Mouse (Mus musculus) CD4-positive helper T cell, adult 2 months (primary cell): Measurements from ENCODE around the gene Nfib.

ENCODE experiments used
- DNase-seq: peaks from one replicate; pipeline ENCODE4 v3.0.0-alpha.2; 2012; ENCODE audit warnings: low read depth, missing footprints, low spot score

Nfib gene

DNA sequence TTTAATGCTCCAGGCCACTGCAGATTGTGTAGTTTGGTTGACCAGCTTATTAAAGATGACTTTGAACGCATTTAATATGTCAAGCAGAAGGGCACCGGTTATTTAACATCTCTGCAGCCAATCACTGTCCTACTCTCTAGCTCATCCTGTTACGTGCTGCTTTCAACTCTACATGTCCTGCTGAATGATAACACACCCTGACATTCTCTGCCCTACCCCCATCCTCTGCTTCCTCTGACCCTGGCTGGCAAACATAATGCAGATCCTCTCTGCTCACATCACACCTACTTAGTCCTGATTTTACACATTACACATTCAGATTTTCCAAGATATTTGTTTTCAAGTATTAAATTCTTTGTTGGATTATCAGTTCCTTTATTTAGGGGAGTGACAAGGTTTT, 343.3 kb downstream of the Nfib start:
- no peak for DNase-seq

DNA sequence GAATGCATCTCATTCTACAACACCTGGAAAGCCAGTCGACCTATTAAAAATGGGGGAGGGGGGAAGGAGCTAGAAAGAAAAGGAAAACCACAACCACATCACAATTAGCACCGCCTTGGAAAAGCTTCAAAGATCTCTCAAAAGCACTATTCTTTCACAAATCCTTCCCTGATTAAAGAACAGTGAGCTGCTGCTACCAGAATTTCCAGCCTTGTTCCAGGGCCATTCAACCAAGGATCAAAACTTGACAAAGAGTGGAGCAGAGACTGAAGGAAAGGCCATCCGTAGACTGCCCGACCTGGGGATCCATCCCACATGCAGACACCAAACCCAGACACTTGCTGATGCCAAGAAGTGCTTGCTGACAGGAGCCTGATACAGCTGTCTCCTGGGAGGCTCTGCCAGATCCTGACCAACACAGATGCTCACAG, 345.5 kb downstream of the Nfib start:
- DNase-seq = no peak

DNA sequence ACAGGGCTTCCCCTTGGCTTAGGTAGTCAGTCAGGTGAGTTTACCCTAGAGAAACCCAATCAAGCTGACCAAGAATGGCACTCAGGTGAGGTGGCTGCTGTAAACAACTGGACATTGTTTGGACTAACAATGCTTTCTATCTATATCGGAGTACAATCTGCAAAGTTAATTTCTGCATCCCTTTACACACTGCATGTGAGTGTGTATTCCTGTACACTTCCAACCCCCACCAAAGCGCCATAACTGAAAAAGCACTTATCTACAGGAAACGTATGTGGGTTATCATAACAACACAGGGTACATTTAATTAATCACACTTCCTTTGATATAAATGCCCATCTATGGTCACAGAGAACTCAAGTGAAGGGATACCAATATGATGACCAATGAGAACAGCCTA, 346.4 kb downstream of the Nfib start:
- no peak for DNase-seq

DNA sequence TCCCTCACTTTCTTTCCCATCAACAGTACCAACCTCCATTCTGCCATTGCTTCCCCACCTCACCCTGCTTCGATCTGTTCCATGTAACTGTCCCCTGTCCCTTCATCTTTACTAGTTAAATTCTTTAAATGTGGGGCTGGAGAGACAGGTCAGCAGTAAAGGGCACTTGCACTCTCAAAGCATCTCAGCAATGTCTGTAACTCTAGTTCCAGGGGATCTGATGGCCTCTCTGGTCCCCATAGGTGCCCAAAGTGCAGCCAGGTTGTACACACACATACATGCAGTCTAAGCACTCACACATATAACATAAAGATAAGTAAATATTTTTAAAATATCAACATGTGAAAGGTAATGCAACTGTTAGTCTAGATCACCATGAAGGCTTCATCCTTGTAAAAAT, 356.5 kb downstream of the Nfib start:
- DNase-seq = no peak

DNA sequence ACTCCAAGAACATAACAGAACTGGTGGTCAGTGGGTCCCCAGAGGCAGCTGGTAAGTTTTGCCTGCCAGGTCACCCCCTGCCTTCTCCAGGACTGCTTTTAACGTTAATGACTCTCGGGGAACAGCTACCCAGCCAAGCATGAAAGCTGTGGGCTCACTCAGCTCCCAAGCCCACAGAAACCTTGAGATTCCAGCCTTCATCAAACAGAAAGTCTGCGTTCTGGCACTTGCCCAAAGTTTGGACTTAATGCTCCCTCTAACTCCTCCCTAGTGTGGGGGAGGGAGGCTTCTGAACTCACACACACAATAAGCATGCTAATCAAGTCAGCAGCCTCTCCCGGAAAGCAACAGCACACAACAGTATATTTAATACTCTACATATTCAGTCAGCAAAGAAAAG, 360.8 kb downstream of the Nfib start:
- no peak for DNase-seq

DNA sequence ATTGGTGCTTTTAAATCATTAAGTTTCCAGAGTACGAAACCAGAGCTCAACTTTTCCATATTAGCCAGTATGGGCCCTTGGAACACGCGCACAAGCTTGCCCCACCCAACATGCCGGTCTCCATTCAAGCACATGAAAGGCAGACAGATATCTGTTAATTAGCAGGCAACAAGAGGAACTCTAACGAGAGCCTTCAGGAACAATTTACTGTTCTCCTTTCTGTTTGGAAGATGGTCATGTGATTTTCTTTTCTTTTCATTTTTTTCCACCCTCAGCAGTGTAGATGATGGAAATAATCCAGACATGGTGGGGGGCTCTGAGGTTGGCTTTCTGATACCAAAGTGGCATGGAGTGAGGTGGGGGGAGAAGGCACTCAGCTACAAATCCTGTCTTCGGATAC, 361.3 kb downstream of the Nfib start:
- DNase-seq = no peak

DNA sequence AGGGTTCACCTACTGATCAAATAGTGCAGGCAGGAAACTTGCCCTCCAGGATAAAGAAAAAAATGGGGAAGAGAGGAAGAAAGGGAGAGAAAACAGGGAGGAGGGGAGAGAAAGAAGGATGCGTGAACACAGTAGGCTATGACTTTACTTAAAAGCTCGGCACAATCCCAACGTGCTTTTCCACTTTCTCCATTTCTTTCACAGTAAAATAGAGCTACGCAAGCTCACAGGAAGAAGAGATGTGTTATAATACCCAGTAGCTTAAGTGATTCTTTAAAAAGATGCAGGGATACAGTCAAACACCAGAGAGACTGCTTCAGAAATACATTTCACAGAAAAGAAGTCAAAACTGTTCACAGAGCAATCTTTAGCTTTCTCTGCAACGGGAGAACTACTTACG, 366.6 kb downstream of the Nfib start:
- no peak for DNase-seq

DNA sequence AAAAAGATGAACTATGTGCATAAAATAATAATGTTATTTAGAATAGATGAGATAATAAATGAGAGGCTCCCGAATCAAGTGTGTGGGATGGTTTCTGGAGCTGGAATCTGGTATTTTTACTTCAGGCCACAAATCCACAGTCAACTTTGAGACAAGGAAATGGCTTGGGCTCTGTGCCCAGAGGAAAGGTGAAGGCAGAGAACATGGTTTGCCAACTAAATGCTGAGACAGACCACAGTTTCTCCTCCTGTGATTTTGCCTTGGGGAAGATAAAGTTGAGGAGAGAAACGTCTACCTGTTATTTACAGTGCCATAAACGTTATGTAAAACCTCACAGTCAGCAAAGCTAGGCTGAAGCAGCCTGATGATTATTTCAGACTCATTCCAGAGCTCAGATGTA, 367.1 kb downstream of the Nfib start:
- DNase-seq = no peak

DNA sequence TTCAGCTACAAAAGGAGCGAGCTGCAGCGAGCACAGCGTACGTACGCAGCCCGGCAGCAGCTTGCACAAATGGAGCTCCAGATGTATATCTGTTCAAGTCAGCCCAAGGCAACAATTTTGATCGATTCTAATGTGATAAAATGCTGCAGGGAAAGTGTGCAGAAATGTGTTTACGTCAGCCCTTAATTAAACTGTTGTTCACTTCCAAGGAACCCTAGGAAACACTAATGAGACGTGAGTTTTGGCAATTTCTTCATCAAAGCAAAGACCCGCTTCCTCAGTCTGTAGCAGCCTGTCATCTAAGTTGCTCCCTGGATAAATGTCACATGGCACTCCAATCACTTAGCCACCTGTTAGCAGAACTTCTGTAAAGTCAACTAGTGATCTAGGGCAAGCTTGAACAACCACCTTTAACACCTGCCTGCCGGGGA, 368.6 kb downstream of the Nfib start:
- no peak for DNase-seq

DNA sequence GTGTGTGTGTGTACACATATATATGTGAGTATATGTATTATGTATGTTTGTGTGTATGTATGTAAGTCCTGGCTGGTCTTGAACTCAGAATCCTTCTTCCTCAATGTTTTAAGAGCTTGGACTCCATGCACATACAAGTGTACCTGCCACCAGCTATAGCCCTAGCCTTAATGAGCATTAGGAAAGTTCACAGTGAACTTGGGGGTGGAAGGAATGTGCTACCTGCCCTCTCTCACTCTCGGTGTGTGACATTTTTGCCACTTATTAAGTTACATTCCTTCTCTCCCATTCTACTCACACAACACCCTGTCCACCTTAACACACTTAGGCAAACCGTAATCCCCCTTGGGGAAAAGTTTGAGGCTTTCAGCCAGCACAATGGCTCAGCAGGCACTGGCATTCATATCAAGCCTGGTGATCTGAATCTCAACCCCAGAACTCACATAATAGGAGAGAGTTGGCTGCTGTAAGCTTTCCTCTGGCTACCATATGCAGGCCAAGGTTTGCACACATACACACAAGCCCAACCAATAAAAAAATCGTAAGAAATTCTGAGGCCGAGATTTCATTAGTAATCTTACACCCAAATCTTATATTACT, 370.2 kb downstream of the Nfib start:
- no peak for DNase-seq

DNA sequence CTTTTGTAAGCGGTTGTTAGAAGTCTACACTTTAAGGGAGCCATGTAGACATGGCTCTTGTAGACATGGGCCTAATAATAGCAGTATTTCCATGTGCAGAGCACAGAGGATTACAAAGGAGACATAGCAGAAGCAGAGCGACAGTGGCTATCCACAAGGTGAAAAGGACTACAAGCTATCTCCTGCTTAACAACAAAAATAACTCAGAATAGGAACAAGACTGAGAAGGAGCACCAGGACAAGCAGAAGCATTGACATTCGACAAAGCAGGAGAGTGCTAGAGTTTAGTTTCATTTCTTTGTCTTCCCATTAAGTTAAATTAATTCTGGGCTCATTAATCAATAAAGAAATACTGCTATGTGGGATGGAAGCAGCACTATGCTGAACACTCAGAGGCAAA, 372.1 kb downstream of the Nfib start:
- no peak for DNase-seq

DNA sequence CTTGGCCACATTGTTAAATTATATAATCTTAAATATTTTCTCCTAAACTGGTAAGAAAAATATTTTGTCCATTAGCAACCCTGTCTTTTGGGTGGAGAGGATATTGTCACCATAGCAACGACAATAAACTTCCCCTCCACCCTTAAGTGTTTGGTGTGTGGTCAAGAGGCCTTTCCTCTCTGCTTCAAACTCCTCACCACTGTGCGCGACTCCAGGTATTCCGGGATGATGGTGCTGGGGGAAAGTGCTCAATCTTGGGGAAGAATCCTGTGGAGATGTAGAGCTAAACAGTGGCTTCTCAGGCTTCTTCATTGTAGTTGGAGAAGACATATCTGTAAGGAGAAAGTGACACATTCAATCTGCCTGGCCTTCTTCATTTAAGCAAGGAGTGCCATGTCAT, 375.5 kb downstream of the Nfib start:
- no peak for DNase-seq

DNA sequence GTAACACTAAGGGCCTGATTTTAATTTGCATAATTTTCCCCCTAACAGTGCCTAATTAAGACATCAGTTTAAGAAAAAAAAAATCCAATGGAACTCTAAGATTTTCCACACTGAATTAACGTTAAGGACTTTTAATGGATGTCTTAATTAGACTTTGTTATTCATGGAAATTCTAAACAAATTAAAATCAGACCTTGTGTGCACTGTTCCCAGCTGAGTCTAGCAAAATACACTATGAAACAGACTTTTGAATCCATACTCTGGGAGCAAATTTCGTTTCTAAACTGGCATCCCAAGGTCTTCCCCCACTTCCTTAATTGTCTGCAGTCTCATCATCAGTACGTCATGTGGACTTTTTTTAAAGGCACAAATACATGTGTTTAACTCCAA, 379.4 kb downstream of the Nfib start:
- DNase-seq = no peak

DNA sequence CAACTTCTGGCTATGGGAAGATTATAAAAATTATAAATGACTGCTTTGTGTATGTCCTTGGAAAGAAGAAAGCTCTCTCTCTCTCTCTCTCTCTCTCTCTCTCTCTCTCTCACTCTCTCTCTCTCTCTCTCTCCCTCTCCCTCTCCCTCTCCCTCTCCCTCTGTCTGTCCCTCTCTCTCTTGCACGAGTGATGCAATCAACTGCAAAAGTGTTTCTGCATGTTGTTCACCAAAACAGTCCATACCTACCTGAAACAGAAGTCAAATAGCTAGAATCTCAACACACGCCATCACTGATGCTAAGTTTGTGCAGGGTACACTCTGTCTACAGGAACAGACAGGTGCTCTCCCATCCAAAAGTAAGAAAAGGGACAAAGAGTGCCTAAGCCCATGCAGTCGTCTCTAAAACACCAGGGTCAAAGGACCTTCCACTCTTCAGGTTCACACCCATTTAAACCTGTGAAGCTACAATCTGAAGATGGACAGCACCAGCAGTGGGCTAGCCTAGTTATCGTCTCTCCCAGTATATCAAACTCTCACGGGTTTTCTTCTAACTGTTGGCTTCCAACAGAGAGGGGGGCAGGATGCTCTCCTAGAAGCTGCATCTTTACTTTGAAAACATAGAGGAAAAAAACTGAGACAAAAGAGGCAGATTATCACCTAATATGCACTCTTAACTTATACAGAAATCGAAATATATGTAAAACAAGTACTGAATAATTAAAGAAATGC, 380.0 kb downstream of the Nfib start:
- DNase-seq = no peak

DNA sequence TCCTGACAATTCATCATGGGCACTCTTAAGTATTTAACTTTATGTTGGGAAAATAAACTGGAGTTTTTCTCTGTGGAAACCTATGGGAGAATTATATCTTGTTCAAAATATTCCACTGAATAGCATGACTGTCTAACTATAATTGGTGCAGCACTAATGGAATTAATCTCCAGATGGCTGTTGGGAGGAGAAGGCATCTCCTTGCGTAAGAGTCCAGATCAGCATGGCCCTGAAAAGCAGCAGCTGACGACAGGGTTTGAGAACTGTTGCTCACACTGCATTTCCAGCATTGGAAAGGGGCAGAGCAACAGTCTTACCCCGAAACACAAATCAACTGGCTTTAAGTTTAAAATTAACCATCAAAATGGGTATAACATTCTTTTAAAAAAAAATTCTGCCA, 380.6 kb downstream of the Nfib start:
- no peak for DNase-seq

DNA sequence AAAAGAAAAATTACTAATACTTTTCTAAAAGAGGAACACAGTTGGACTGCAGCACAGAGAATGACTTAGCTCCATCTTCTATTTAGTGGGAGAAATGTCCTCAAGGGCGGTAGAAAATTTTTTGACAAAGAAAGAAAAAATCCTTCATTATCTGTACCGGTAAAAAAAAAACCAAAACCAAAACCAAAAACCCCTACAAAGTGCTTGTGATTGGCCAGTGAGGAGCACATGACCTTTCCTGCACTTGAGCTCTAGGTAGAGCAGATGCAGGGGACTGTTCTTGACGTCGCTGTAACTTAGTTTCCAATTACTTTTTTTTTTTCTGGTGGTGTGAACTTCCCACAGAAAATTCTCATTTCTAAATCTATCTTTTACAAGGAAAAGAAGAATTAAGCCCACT, 384.5 kb downstream of the Nfib start:
- no peak for DNase-seq

DNA sequence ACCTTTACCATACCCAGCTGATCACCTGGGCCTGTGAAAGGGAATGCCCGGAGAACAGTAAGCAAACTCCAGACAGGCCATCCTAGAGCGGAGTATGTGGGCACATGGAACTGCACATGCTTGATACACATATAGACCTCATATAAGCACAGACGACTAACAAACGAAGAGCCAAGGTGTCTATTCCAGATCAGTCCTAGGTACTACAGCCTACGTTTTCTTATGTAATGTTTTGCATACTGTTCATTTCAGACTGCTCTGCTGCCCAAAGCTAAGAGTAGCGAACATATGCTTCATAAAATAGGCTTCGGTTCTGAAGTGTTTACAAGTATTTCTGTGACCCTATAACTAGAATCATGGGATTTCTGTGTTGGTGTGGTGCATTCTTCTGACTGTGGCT, 386.2 kb downstream of the Nfib start:
- no peak for DNase-seq

DNA sequence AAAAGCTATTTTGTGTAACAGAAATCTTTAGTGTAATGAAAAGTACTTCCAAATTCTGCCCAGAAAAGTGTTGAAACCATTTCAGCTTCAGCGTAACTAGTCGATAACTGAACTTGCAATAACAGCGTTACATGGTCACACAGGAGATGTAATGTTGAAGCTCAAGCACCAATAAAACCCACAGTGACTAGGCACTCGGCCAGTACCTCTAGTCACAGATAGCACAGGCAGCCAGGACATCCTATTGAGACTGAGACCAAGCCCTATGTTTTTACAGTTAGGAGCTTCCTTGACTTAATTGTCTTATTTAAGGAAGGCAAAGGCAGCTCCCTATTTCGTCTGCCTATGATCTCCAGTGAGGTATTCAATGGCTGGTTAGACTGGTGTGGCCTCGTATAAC, 389.4 kb downstream of the Nfib start:
- no peak for DNase-seq

DNA sequence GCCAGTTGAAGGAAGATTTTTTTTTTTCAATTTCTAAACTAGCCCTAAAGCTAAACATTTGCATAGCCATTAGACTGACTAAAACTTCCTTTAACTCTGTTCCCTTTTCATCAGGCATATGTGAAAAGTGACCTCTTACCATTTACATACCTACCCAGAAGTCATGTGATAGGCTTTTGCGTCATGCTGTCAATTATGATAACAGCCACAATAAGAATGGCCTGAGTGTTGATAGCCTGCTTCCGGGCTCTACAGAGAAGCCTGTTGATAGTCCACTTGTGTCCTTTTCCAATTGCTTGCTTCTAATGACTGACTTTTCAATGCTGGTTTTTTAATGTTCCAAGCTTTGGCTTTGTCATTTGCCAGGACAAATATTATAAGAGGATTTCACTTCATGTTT, 389.8 kb downstream of the Nfib start:
- no peak for DNase-seq

DNA sequence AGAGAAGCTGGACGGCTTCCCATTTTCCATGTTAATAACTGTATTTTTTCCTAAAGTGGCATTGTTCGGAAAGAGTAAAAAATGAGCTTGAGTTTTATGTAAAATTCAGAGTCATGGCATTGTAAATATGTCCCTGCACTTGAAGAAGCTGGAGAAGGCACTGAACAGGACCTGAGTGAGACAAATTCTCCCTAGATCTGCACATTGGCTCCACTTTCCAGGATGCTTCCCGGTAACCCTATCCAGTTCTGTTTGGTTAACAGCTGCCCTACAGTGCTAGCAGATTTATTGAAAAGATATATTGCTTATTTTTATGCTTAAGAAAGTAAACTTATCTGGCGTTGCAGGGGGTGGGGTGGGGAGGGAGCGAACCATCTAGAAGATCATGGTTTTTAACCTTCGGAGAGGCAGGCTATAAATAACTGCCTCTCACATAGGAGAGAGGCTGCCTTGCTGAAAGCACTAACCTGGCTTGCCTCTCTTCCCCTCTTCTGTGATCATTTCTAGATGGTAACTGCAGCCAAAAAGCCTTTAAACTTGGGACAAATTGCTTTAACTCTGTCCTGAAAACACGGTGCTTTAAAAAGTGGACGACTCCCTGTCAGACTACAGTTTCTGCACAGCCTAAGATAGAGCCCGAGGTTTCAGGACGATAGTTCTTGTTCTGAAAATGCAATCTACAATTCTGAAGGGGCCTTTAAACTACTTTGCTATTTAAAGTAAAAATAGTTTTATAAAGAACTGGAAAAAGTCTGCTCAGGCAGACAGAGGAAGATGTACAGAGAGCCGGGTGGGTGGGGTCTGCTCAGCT, 394.4 kb downstream of the Nfib start:
- DNase-seq = no peak

DNA sequence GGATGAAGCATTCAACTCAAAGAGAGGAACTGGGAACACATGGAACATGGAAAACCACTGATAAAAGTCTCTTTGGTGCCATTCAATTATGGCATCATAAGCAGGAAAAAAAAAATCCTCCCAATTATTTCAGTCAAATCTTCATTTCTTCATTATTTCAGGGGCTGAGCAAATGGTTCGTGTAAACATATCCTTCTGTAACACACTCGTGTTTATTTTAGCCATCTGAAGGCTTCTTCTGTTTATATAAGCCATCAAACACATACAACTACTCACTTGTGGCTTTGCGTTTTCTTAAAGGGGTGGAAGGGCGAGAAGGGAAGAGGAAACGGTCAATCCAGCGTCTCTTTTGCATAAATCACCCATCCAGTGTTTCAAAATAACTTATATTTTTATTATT, 399.5 kb downstream of the Nfib start:
- no peak for DNase-seq

DNA sequence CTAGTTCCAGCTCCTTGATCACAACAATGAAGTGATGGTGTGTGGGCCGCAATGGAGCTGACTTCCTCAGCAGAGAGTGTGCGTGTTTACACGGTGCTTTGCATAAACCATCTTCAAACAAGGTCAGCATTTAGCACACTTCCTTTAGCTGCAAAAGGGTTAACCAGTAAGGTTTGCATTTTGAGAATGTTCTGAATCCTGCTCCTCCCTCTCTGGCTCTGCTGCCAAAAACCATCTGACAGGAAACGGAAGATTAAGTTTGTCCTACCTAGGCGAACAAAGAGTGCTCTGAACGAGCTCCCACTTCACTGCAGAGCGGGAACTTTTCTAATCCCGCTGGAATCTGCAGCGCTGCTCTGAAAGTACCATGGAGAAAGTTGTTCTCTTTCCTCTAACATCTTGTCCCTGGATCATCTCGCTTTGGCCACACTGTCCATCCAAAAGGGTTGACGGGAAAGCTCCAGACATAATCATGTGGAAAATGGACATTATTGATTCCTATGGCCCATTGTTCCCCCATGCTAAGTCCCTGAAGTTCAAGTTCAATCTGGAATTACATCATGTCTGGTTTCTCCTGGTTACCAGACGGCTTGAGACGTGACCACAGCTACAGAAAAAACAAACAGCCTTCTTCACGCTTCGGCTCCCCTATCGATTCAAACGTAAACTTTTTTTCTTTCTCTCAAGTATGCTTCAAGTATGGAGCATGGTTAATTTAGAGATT, 401.2 kb downstream of the Nfib start:
- DNase-seq = no peak
